Mouse (Mus musculus) heart, postnatal 0 days (tissue): ENCODE measurements around the gene Tmem150a.

Experiments
- CTCF ChIP-seq: IDR thresholded peaks from 2 replicates; pipeline ENCODE4 v1.5.1; 2016; ENCODE audit warnings: antibody characterized with exemption, control low read depth, low read depth
- EP300 ChIP-seq: IDR thresholded peaks from 2 replicates; pipeline ENCODE4 v1.6.1; 2016; ENCODE audit warnings: antibody characterized with exemption, low read depth

- no peak for TF ChIP-seq CTCF
- TF ChIP-seq EP300, result no peak
Measured at GRCm38 (mm10) chr6:72374820-72375563, 19.7 kb downstream of the Tmem150a start.
